Mouse (Mus musculus) intestine, embryonic 16.5 days (tissue): ENCODE results near the gene Gfy. TPM values are rescaled to one million over a fixed set of nuclear protein-coding genes. Genes with fewer than 3 reads are reported as not detected.
"Not testable (repeated sequence)": the region's sequence is repeated elsewhere in the genome, so short reads cannot be mapped to it uniquely, and the experiment has no call there.

Experiments used
- ATAC-seq: fragments of 200-750 bp; cut with Nextera tagmentation; 2 replicates; pipeline ENCODE4 v1.8.0; 2017; ENCODE audit warnings: moderate TSS enrichment, moderate library complexity
- H3K27ac ChIP-seq: fragments of 300-500 bp; sonication (generic); 2 replicates; pipeline ENCODE4 v1.5.1; 2014; ENCODE audit warnings: mild to moderate bottlenecking, low read length
- H3K27me3 ChIP-seq: fragments of 300-500 bp; sonication (generic); replicated peaks from 2 replicates; pipeline ENCODE4 v1.6.1; 2014; ENCODE audit warnings: low read length, control low read depth, mixed read lengths; ENCODE audit not compliant: control insufficient read depth, insufficient read depth
- H3K36me3 ChIP-seq: fragments of 300-500 bp; sonication (generic); 2 replicates; pipeline ENCODE4 v1.6.1; 2014; ENCODE audit warnings: low read length, control low read depth; ENCODE audit not compliant: control insufficient read depth, insufficient read depth
- H3K4me1 ChIP-seq: fragments of 300-500 bp; sonication (generic); 2 replicates; pipeline ENCODE4 v1.6.1; 2014; ENCODE audit warnings: low read length, control low read depth, mixed read lengths; ENCODE audit not compliant: control insufficient read depth, insufficient read depth
- H3K4me2 ChIP-seq: fragments of 300-500 bp; sonication (generic); 2 replicates; pipeline ENCODE4 v1.6.1; 2014; ENCODE audit warnings: low read depth, low read length, control low read depth
- H3K4me3 ChIP-seq: fragments of 300-500 bp; sonication (generic); 2 replicates; pipeline ENCODE4 v1.5.1; 2014; ENCODE audit warnings: mild to moderate bottlenecking, low read length
- H3K9ac ChIP-seq: fragments of 300-500 bp; sonication (generic); 2 replicates; pipeline ENCODE4 v1.6.1; 2014; ENCODE audit warnings: low read depth, low read length
- H3K9me3 ChIP-seq: fragments of 300-500 bp; sonication (generic); 2 replicates; pipeline ENCODE4 v1.6.1; 2016; ENCODE audit warnings: low read length, control low read depth; ENCODE audit not compliant: control insufficient read depth
- WGBS: fragments of 180-500 bp; shearing (Covaris S2); extraction: QIAGEN DNeasy Blood & Tissue Kit; methylation state at CpG from one replicate; pipeline ENCODE4 v1.1.7; 2014; 5-methylcytosine and 5-hydroxymethylcytosine counted together
- polyA plus RNA-seq: library from polyadenylated mRNA; unstranded; fragments of >200 nt; fragmentation: Nextera tagmentation; extraction: Ambion mirVana; gene quantifications from 2 replicates; pipeline ENCODE4 v1.2.1, GENCODE M21; 2015

The Gfy gene
- polyA plus RNA-seq, 1 experiment from 2014 or later, result not detected

DNA sequence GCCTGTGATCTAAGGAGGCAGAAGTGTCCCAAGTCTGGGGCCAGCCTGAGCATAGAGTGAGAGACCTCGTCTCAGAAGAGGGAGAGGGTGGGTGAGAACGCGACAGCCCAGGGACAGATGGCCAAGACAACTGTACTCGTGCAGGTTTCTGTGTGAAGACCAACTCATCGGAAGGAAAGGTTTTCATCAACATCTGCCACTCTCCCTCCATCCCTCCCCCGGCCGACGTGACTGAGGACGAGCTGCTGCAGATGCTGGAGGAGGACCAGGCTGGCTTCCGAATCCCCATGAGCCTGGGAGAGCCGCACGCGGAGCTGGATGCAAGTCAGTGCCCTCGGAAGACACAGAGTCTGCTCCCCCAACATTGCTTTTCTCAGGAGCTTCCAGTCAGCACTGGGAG lies 21.9 kb downstream of the Gfy start:
- H3K36me3 ChIP-seq, result 0 out of 2 replicates have a peak, but pooled peaks cover 3% of the 10 kb centered on the region
- H3K4me1 ChIP-seq, result peaks cover 16% of the 10 kb centered on the region; the same call in 1 of the 2 replicates
- H3K4me2 ChIP-seq, result no peak overlapping the region
- no peak overlapping the region for H3K27ac ChIP-seq
- 86% methylated on average over 14 of the region's 14 CpGs for WGBS
- H3K9me3 ChIP-seq, result no peaks in the 10 kb centered on the region
- no peak overlapping the region for H3K4me3 ChIP-seq
- H3K9ac ChIP-seq, result no peak overlapping the region
- no peak for ATAC-seq
- no peaks in the 10 kb centered on the region for H3K27me3 ChIP-seq

DNA sequence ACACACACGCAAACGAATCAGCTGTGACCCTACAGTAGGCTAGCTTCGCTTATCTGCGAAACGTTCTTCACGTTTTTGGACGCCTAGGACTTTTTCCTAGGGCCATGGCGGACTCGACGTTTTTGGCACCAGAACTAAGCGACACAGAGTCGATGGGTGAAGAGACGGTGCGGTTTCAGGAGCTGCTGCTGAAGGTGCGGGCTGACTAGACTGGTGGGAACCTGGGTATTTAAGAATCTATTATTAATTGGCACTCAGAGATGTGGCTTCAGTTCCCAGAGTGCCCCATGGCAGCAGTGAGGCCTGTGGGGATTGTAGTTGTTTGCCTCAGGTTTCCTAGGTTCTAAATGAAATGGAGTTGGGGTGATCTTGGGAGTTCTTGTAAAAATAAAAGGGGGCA lies 23.2 kb downstream of the Gfy start:
- WGBS, result 94% methylated on average over 15 of the region's 15 CpGs
- Histone ChIP-seq H3K27me3 (no peaks in the 10 kb centered on the region), H3K36me3 (0 out of 2 replicates have a peak, but pooled peaks cover 3% of the 10 kb centered on the region), H3K4me3 (no peak overlapping the region), H3K4me1 (peaks cover 13% of the 10 kb centered on the region; the same call in 1 of the 2 replicates), H3K9me3 (no peaks in the 10 kb centered on the region), H3K27ac (no peak overlapping the region), H3K4me2 (no peak overlapping the region), H3K9ac (no peak overlapping the region)
- ATAC-seq, result no peak

DNA sequence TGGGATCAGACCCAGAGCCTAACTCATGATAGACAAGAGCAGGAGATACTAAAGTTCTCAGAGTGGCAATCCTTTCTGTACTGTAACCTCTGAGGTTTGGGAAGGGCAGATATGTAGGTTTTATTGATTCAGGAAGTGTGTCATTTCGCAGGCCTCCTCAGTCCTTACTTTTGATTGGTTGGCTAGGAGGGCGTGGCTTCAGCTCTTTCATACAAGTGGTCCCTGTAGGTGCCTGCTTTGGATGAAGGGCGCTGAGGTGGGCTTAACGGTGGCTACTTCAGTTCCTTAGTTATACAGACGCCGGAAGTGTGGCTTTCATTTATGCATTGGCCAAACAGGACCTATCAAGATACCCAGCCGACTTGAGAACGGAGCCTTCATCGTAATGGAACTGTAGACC lies 23.8 kb downstream of the Gfy start:
- Histone ChIP-seq H3K36me3 (0 out of 2 replicates have a peak, but pooled peaks cover 3% of the 10 kb centered on the region), H3K4me3 (no peak overlapping the region), H3K27me3 (no peaks in the 10 kb centered on the region), H3K4me2 (no peak overlapping the region), H3K27ac (no peak overlapping the region), H3K4me1 (peaks cover 15% of the 10 kb centered on the region; the same call in 1 of the 2 replicates), H3K9ac (no peak overlapping the region), H3K9me3 (no peaks in the 10 kb centered on the region)
- ATAC-seq, result no peak
- WGBS, result 83% methylated on average over 9 of the region's 9 CpGs

DNA sequence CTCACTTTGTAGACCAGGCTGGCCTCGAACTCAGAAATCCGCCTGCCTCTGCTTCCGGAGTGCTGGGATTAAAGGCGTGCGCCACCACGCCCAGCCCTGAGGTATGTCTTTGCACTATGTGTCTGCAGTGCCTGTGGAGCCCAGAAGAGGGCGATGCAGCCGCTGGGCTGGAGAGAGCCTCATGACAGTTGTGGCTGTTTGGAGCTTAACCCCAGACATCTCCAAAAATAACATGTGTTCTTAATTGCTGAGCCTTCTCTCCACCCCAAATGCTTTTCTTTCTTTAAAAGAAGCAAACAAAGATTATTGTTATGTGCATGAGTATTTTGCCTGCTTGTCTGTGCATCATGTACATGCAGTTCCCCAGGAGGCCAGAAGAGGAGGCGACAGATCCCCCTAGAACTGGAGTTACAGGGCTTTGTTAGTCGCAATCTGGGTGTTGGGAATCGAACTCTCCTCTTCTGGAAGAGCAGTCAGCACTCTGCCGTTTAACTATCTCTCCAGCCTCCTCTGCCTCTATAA lies 24.3 kb downstream of the Gfy start:
- ATAC-seq, result peak; percentile 13
- Histone ChIP-seq H3K9me3 (no peaks in the 10 kb centered on the region), H3K4me3 (peak overlapping the region; percentile 73), H3K4me2 (peak overlapping the region; percentile 61), H3K4me1 (peaks cover 20% of the 10 kb centered on the region; the same call in 1 of the 2 replicates), H3K27ac (peak overlapping the region; percentile 43; the same call in 1 of the 2 replicates), H3K9ac (peak overlapping the region; percentile 88), H3K27me3 (no peaks in the 10 kb centered on the region), H3K36me3 (no peaks in the 10 kb centered on the region)
- WGBS, result 80% methylated on average over 12 of the region's 12 CpGs

DNA sequence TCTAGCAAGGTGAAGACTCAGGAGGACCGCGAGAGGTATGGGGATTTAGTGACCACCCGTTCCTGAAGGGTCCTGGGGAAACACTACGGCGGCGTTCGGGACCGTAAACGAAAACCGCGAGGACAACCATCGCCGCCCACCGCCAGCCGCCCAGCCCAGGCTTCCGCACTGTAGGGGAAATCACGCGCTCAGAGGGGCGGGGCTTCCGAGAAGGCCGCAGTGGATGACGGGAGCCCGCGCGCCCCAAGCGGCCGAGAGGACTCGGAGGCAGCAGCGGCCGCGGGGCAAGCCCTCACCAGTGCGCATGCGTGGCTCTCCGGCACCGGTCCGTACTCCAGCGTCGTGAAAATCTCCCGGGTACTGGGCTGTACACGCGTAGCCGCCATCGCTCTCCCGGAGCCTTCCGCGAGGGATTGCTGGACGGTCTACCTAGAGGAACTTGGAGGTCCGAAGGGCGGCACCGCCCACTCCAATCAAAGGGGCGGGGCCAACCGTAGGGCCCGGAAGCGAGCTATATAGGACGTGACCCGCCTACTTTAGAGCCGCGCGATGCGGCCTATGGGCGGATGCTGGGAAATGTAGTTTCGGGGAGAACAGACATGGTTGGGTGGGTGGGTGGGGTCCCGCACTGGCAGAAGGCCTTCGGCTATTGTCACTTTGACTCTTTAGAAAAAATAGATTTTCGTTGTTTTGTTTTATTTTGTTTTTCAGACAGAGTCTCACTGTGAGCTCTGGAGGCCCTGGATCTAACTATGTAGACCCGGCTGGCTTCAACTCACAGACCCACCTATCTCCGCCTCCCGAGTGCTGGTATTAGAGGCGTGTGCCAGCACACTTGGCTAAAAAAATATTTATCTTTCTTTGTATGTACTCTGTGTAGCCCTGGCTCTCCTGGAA lies 25.0 kb downstream of the Gfy start, which contains the start of the genes Pih1d1 and Aldh16a1:
TSS of gene Pih1d1 (plus strand) at position 208 of the 897 bp plus-strand sequence.
TSS of gene Aldh16a1 (minus strand) at position 489 of the 897 bp plus-strand sequence.
- Histone ChIP-seq H3K4me3 (peak within 1 kb of the TSS; percentile 73), H3K36me3 (no peaks in the 10 kb centered on the region), H3K9ac (peak within 1 kb of the TSS; percentile 88), H3K9me3 (no peaks in the 10 kb centered on the region), H3K4me2 (peak within 1 kb of the TSS; percentile 74), H3K4me1 (peaks cover 23% of the 10 kb centered on the region; the same call in 1 of the 2 replicates), H3K27ac (peak within 1 kb of the TSS; percentile 97), H3K27me3 (no peaks in the 10 kb centered on the region)
- WGBS, result 3% methylated on average over 69 of the region's 69 CpGs
- peak; percentile 96 for ATAC-seq

DNA sequence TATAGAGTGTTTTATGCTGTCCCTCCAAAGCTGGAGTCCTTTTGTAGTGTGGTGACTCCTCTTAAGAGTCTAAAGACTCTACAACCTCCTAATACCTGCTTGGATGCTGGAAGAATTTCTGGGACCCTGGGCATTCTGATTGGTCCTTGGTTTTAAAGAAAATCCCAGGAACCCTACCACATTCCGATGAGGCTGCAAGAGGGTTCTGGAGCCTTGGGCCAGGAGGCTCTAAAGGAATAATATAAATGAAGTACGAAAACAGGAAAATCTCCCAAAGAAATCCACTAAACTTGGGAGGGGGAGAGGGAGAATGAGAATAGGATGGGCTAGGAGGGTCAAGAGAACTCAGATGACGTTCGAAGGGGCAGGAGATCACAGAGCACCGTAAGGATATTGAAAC lies 25.8 kb downstream of the Gfy start:
- Histone ChIP-seq H3K36me3 (no peaks in the 10 kb centered on the region), H3K27ac (peak overlapping the region; percentile 97), H3K4me3 (peak overlapping the region; percentile 73), H3K9ac (peak overlapping the region; percentile 88), H3K27me3 (no peaks in the 10 kb centered on the region), H3K4me1 (peaks cover 27% of the 10 kb centered on the region; the same call in 1 of the 2 replicates), H3K9me3 (no peaks in the 10 kb centered on the region), H3K4me2 (peak overlapping the region; percentile 74)
- WGBS, result 3% methylated on average over 5 of the region's 5 CpGs
- no peak for ATAC-seq

DNA sequence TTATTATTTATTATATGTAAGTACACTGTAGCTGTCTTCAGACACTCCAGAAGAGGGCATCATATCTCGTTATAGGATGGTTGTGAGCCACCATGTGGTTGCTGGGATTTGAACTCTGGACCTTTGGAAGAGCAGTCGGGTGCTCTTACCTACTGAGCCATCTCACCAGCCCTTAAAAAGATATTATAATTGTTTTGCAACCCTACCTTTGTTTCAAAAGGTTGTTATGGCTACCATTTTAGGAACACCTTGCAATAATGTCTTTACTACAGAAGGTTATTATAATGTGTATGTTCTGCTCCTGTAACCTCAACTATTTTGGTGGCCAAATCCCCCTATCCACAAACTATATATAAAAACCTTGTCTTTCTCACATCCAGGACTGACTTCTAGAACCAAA lies 26.3 kb downstream of the Gfy start:
- Histone ChIP-seq H3K4me1 (peaks cover 32% of the 10 kb centered on the region; the same call in 1 of the 2 replicates), H3K4me2 (peak overlapping the region; percentile 74), H3K4me3 (peak overlapping the region; percentile 73)
- H3K27me3 ChIP-seq, ATAC-seq, H3K9ac ChIP-seq, H3K27ac ChIP-seq, H3K36me3 ChIP-seq, H3K9me3 ChIP-seq: not testable (repeated sequence)
- WGBS, result 87% methylated on average over 2 of the region's 2 CpGs

DNA sequence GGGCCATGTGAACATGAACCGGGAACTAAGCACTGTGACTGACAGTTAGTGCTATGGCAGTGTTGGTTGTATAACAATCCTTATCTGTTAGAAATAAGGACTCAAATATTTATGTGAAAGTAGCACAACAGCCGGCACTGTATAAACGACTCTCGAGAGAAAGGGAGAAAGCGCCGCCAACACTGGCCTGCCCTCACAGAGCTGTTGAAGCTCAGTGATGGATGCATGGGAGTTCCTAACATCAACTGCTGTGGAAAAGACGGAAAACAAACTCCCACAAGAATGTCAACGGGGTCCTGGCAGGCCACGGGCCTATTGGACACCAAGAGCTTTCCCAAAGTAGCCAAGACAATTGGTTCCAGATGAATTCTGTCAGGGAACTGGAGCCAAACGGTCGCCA lies 28.1 kb downstream of the Gfy start:
- H3K36me3 ChIP-seq, result no peaks in the 10 kb centered on the region
- H3K4me1 ChIP-seq, result peaks cover 34% of the 10 kb centered on the region; the same call in 1 of the 2 replicates
- no peaks in the 10 kb centered on the region for H3K9me3 ChIP-seq
- 38% methylated on average over 11 of the region's 11 CpGs for WGBS
- H3K4me2 ChIP-seq, result no peak overlapping the region
- no peak overlapping the region for H3K9ac ChIP-seq
- H3K4me3 ChIP-seq, result no peak overlapping the region
- H3K27ac ChIP-seq, result peak overlapping the region; percentile 77
- no peaks in the 10 kb centered on the region for H3K27me3 ChIP-seq
- no peak for ATAC-seq

DNA sequence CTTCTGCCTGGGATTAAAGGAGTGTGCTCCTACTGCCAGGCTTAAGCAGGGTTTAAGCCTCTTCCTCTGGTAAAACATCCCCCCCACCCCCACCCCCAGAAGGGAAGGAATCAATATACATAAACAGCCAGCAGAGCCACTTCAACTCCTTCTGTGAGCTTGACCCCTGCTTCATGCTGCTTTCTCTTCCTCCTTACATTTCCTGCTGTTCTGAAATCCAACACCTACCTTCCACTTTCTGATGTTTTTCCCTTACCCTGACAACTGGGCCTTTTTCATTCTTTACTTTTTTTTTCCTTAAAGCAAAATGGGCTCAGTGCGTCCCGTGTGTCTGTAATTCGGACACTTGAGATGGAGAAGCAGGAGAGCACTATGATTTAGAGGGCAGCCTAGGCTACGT lies 29.0 kb downstream of the Gfy start:
- 53% methylated on average over 4 of the region's 4 CpGs for WGBS
- ATAC-seq, result no peak
- Histone ChIP-seq H3K27ac (peak overlapping the region; percentile 77), H3K9ac (0 out of 2 replicates have a peak overlapping the region, but pooled peaks have one; percentile 14), H3K4me3 (no peak overlapping the region), H3K27me3 (no peaks in the 10 kb centered on the region), H3K9me3 (no peaks in the 10 kb centered on the region), H3K4me2 (no peak overlapping the region), H3K4me1 (peaks cover 34% of the 10 kb centered on the region; the same call in 1 of the 2 replicates), H3K36me3 (peaks cover under 1% of the 10 kb centered on the region; the same call in 1 of the 2 replicates)
